Mouse (Mus musculus) lung, postnatal 0 days (tissue): Measurements from ENCODE around the gene Nrg3.

ENCODE experiments used
- CTCF ChIP-seq: IDR thresholded peaks from 2 replicates; pipeline ENCODE4 v1.5.1; 2016; ENCODE audit warnings: antibody characterized with exemption, mild to moderate bottlenecking
- EP300 ChIP-seq: IDR thresholded peaks from 2 replicates; pipeline ENCODE4 v1.6.1; 2016; ENCODE audit warnings: antibody characterized with exemption, mild to moderate bottlenecking, control low read depth

DNA sequence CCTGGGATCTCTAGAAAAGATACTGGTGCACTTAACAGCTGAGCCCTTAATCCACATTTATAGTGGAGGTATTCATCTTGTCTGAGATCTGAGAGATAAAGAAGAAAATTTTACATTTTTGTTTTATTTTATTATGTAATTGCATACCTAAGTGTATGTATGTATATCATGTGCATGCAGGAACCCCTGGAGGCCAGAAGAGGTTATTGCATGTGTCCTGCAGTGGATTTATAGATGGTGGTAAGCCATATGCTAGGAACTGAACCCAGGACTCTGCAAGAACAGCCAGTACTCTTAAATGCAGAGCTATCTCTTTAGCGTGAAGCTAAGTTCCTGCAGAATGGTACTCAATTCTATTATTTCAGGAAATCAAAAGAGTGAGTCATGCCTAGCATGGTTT, 36.1 kb upstream of the Nrg3 start:
- TF ChIP-seq CTCF (no peak), EP300 (no peak)
